16 mouse cellular contexts compared by ENCODE assay signal in the genomic region with DNA sequence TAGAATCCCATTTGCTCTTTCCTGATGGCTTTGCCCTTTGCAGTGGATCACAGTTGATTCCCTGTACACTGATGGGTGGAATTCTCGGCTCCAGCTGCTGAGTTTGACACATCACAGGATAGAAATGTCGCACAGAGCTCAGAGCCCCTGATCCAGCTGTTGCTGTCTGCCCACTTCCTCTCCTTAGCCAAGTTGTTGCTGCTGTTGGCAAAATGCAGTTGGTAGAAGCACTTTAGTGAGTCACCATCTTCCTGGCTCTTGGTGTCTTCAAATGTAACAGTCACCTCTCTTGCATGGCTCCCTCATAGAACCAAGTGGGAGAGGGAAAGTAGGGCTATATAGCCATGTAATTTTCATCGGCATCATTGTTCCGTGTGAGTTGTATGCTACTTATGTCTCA.
"Had no signal": no experiment of that assay in that cellular context is flagged by ENCODE, and none has a peak within 500 bp of the region (broad histone marks: within the 10 kb centered on the region; RNA-seq: fewer than 3 reads in every experiment).

No protein-coding gene starts in this region.

- H3K36me3 ChIP-seq: kidney, embryonic 15.5 days; limb, embryonic 12.5 days; limb, embryonic 15.5 days; lung, embryonic 15.5 days; midbrain, embryonic 12.5 days had no signal

- H3K4me2 ChIP-seq: kidney, embryonic 15.5 days; limb, embryonic 12.5 days; limb, embryonic 15.5 days; liver, embryonic 11.5 days; lung, embryonic 15.5 days; midbrain, embryonic 12.5 days had no signal

- H3K27me3 ChIP-seq: kidney, embryonic 15.5 days; limb, embryonic 12.5 days; limb, embryonic 15.5 days; lung, embryonic 15.5 days; midbrain, embryonic 12.5 days had no signal

- DNase-seq: kidney, adult 18-20 months; kidney, postnatal 14 days; kidney, postnatal 4 days; left cerebral cortex, postnatal 4 days; liver, postnatal 0 days; lung, postnatal 10 days; lung, postnatal 4 days; right cerebral cortex, adult 18-20 months; right cerebral cortex, postnatal 14 days; right cerebral cortex, postnatal 4 days had no signal

- H3K4me3 ChIP-seq: kidney, embryonic 15.5 days; limb, embryonic 12.5 days; limb, embryonic 15.5 days; lung, embryonic 15.5 days; midbrain, embryonic 12.5 days had no signal
